Mouse (Mus musculus) hindbrain, embryonic 11.5 days (tissue): ENCODE data around the gene Vmn1r235. TPM values are rescaled to one million over a fixed set of nuclear protein-coding genes. Genes with fewer than 3 reads are reported as not detected.

Source experiments
- polyA plus RNA-seq: library from polyadenylated mRNA; unstranded; fragments of >200 nt; fragmentation: Nextera tagmentation; extraction: Ambion mirVana; gene quantifications from 2 replicates; pipeline ENCODE4 v1.2.1, GENCODE M21; 2014

Vmn1r235 gene
- polyA plus RNA-seq, 1 experiment from 2014 or later = not detected

Other genes with a start within 250 kb of the Vmn1r235 start
- gene Zfp160, start 247.5 kb upstream of the Vmn1r235 start, polyA plus RNA-seq = 17.6 and 19.1 TPM in 2 replicates
- not detected in 2 replicates for gene Vmn1r234, start 30.3 kb upstream of the Vmn1r235 start, polyA plus RNA-seq
- not detected in 2 replicates for gene Vmn1r236, start 26.5 kb downstream of the Vmn1r235 start, polyA plus RNA-seq
- not detected in 2 replicates for gene Vmn1r237, start 55.5 kb downstream of the Vmn1r235 start, polyA plus RNA-seq
- 3.1 and 4.0 TPM in 2 replicates for gene Zfp677, start 127.3 kb downstream of the Vmn1r235 start, polyA plus RNA-seq
- 2.9 and 3.8 TPM in 2 replicates for gene Zfp54, start 166.8 kb downstream of the Vmn1r235 start, polyA plus RNA-seq
- 16.4 and 17.0 TPM in 2 replicates for gene Zfp51, start 194.0 kb downstream of the Vmn1r235 start, polyA plus RNA-seq
- 8.6 and 10.5 TPM in 2 replicates for gene Zfp53, start 232.6 kb downstream of the Vmn1r235 start, polyA plus RNA-seq